Mouse (Mus musculus): ENCODE results near the gene Tle2.

Tle2 gene

DNA sequence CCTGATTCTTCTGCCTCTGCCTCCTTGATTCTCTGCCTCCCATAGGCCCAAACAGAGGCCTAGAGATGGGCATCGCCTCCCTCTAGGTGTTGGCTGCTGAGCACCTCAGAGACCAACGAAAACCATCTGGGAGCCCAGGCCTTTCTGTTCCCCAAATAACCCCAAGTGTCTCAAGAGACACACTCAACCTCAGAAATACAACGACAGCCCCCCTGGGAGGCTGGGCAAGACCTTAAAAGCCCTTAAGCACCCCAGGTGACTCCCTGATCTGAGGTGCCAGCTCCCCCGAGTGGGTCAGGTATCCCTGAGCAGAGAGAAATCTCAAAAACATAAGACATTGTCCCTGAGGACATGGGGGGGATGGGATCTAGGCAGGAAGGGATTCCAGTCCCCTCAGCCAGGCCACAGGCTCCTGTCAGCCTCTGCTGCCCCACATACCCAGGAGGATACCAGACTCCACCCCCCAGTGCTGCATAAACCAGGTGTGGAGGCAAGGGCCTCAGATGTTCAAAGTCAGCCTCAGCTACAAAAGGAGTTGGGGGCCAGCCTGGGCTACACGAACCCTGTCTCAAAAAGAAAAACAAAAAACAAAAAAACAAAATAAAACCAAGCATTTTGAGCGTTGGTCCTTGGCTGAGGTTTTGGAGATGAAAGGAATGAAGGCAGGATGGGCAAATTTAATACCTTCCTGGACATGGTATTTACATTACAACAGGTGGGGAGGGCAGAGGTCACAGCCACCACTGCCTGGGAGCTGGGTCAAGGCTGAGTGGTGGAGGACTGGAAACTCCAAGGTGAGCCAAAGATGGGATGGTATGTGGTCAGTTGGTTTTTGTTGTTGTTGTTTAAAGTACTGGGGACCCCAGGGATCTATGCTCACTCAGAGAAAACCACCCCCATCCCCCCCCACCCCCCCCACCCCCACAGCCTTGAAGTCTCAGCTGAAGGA lies 20.3 kb upstream of the Tle2 start:
- 88% methylated on average over 6 of the region's 6 CpGs for WGBS

DNA sequence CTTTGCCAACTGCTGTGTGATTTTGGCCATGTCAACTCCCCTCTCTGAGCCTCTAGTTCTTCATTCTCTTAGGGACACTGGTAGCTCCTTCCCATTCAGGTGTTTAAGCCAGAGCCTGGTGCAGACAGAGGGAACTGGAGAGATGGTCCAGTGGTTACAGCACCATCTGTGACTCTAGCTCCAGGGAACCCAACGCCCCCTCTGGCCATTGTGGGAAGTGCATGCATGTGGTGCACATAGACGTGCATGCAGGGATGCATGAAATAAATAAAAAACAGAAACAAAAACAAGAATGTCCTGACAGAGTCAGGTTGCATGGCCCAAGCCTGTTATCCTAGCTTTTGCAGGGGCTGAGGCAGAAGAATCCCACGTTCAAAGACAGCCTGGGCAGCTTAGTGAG lies 18.1 kb upstream of the Tle2 start:
- 81% methylated on average over 3 of the region's 3 CpGs for WGBS

GRCm38 (mm10) chr10:81557491-81557890 lies 16.9 kb upstream of the Tle2 start:
- WGBS: 61% methylated on average over 1 of the region's 1 CpGs

- under 1% methylated on average over 50 of the region's 53 CpGs for WGBS
Observed at GRCm38 (mm10) chr10:81559163-81559626, 15.2 kb upstream of the Tle2 start, which contains the start of gene Aes. Gene Aes (plus strand): TSS chr10:81559488.

GRCm38 (mm10) chr10:81559627-81560539 lies 14.5 kb upstream of the Tle2 start:
- WGBS: under 1% methylated on average over 36 of the region's 36 CpGs

DNA sequence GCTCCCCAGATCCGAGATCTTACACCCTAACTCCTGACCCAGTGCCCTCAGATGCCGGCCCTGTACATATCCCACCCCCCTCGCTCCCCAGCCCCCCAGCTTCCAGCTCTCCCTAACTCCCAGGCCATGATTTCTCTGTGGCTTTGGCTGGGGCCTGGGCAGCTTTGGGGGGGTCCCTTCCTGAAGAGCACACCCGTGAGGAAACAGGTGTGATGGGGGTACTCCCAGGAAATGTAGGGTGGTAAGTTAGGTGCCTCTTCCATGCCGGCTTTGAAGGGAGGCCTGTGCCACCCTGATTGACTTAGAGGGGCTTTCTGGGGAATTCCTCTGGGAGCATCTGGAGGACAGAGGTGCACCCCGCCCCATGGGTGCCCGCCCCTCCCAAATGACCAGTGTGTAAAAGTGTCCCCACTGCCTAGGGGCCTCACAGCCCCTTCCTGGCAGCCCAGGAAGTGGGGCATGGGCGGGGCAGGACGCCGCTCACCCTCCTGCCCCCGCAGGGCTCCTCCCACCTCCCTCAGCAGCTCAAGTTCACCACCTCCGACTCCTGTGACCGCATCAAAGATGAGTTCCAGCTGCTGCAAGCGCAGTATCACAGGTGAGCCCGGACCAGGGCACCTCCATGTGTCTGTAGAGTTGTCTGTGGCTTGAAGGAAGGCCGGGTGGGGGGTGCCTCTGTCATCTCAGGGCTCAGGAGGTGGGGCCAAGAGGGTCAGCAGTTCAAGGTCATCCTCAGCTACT lies 13.5 kb upstream of the Tle2 start:
- 34% methylated on average over 16 of the region's 16 CpGs for WGBS

DNA sequence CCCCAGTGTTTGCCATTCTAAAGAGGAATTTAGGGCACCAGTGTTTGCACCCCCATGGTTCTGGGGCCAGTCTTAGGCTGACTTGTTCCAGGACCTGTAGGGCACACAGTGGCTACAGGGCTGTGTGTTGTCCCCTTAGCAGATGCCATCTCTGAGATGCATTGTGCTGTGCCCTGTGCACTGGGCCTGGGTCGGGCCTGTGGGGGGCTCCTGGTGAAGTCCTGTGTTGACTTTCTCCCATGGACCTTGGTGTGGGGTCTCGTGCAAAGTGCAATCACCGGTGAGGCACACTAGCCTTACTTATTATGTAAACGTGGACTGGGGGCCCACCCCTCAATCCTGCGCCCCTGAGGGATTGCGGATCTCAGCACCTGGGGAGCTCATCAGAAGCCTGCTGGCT lies 11.9 kb upstream of the Tle2 start:
- WGBS: 87% methylated on average over 6 of the region's 6 CpGs

DNA sequence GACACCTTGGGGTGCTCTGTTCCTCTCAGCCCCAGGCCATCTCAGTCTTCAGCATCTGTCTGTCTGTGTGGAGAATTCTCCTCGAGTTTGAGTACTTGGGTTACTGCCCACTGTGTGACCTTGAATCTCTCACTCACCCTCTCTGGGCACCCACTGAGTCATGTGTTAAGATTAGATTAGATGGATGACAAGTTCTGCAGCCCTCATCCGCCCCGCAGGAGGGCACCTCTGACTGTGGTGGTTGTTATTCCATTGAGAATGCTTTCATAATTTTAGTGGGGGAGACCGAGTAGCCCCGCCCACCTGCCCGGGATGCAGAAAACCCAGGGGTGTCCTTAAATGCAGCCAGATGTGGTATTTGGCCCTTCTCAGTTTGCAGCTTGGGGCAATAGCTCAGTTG lies 10.9 kb upstream of the Tle2 start:
- 43% methylated on average over 6 of the region's 6 CpGs for WGBS

GRCm38 (mm10) chr10:81564216-81564615 lies 10.1 kb upstream of the Tle2 start:
- 18% methylated on average over 10 of the region's 10 CpGs for WGBS

GRCm38 (mm10) chr10:81564734-81565133 lies 9.6 kb upstream of the Tle2 start:
- 62% methylated on average over 10 of the region's 10 CpGs for WGBS

DNA sequence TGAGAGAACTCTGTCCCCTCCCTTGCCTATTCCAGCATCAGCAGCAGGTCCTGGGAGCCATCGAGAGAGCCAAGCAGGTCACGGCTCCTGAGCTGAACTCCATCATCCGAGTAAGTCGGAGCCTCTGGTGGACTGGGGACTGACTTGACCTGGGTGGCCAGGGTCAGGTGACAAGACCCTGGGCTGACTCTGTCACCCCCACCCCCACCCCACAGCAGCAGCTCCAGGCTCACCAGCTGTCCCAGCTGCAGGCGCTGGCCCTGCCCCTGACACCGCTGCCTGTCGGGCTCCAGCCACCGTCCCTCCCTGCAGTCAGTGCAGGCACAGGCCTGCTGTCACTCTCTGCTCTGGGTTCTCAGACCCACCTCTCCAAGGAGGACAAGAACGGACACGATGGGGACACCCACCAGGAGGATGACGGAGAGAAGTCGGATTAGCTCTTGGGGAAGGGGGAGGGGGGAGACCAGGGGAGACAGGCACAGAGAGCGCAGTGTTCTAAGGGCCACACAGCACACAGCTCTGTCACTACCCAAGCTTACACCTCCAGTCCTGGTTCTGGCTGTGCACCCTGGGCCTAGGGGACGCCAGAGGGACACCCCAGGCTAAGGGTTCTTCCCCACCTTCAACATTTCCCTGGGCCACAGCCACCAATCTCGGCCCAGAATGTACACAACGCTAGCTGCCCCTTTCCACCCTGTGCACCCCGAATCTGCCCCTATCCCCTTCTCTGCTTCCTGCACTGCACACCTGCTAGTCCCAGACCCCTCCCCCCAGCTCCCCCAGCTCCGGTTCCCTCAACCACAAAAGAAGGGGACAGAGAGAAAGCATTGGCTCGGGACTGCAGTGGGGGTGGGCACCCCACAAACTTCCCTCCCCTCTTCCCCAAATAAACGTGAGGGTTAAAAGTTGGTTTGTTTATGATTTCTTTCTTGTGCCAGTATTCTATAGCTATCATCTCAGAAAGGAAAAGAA lies 8.8 kb upstream of the Tle2 start:
- WGBS: 67% methylated on average over 20 of the region's 20 CpGs

DNA sequence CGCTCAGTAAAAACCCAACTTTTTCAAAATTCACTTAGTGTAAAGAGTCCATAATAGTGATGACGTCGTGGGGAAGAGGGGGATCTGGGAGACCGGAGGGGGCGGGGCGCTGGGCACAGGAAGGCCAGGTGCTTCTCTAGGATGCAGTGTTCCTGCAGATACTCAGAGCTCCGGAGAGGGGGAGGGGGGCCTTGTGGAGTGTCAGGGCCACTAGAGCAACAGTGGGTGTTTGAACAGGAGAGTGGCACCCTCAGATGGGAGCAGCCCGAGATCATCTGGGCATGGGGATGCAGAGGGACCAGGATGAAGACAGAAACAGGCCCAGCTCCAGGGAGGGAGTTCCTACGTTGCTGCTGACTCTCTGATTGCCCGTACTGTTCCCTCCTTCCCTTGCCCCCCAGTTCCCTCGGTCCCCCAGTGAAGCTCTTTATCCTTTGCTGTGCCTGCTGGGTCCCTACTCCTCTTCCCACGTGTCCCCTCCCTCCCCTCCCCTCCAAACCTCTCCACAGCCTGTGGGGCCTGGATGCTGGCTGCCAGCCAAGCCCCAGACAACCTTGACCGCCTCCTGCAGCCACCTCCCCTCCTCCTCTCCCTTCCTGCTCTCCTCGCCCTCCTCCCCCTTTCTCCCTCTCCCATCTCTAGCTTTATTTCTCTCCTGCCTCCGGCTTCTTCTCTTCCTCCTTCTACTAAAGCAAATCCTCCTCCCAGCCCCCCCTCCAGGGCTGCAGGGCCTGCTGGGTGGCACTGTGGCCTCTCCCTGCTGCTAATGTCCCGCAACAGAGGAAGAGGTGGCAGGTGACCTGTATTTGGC lies 5.8 kb upstream of the Tle2 start:
- 44% methylated on average over 16 of the region's 16 CpGs for WGBS

DNA sequence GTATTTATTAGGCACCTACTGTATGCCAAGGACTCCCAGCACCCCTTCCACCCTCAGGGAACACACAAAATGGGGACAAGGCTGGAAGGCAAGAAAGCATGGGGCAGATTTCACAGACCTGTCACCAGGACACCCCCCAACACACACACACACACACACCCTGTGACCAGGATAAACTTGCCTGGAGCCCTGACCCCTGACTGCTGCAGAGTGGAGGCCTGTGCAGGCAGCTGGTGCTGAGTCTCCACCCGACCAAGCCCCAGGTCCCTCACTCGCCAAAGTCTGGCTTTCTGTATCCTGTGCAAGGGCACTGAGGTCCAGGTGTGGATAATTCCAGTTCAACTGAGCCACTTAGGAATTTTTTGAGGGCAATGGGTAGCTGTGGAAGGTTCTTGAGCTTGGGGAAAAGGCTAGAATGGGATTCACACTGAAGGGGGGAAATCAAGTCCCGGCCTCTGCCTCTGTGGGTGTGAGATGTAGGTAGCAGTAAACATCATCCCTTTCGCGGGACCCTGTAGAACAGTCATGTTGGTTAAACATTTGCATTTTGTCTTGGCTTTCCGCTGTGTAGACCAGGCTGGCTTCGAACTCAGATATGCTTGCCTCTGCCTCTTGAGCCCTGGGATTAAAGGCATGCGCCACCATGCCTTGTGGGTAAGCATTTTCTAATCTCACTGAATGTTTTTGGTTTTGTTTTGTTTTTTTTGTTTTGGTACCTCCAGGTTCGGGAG lies 4.7 kb upstream of the Tle2 start:
- WGBS: 83% methylated on average over 9 of the region's 9 CpGs

DNA sequence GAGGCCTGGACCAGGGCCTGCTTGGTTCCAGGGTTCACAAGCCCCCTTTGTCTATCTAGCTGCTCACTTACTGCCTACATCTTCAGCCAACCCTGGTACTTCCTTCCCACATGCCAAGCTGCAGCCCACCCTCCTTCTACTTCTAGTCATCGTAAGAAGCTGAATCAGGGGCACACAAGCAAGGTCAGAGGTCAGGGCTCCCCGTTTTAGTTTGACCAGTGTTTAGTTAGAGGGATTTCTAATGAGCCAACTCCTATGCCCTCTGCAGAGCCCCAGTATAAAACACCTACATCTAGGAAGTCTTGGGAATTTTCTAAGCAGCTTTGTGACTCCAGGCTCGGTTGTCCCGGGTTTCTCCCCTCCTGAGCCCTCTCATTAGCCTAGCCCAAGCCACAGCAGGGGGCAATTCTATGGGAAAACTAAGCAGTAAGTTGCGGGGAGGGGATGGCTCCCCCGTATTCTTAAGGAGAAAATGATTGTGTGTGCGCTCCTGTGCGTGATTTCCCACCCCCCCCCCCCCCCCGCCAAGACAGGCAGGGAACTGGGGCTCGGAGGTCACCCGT lies 4.0 kb upstream of the Tle2 start:
- WGBS: 5% methylated on average over 11 of the region's 11 CpGs

DNA sequence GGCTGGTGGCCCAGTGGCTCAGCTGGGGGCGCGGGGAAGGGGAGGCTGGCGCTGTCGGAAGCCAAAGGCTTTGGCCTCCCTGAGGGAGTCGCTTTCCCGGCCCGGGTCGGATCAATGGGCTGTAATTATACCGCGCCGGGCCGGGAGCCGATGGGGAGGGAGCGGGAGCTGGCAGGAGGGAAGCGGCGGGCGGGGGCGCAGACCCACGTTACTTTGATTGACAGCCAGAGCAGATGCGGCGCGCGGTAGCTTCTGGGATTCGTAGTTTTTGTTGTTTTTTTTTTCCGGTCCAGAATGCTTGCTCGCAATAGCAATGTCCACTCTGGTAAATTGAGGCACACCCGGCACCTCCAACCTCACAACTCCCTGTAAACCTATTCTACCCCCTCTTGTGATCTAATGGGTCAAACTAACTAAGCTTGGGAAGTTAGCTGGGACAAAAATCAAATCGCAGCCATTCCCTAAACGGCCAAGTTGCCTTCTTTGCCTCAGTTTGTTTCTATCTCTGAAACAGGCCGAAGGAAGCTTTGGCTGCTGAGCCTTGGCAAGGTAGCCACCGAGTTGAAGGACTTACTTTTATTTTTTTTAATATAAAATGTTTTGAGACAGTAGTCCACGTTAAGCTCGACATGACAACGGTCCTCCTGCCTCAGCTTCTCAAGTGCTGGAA lies 3.4 kb upstream of the Tle2 start:
- under 1% methylated on average over 34 of the region's 34 CpGs for WGBS

DNA sequence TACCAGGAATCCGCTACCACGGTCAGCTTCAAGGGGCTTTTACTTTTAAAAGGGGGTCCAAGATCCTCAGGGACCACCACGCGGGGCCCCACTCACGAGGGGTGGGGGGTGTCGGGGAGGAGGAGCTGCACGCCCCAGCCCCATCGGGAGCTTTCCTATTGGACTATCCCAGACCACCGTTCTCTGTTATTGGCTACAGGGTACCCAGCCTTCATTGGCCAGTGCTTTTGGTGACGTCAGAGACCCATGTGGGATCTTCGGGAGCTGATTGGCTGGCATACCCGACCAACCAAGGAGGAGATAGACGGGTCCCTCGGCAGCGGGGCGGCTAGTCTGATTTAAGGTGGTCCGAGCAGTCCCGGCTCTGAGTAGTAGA lies 2.9 kb upstream of the Tle2 start:
- WGBS: 2% methylated on average over 18 of the region's 18 CpGs

GRCm38 (mm10) chr10:81572133-81572671 lies 2.2 kb upstream of the Tle2 start:
- WGBS: 19% methylated on average over 9 of the region's 9 CpGs

GRCm38 (mm10) chr10:81572975-81573374 lies 1.4 kb upstream of the Tle2 start:
- WGBS: 33% methylated on average over 9 of the region's 9 CpGs
